Mouse (Mus musculus) CH12.LX (cell line): Measurements from ENCODE around the gene Shpk. TPM values are rescaled to one million over a fixed set of nuclear protein-coding genes. Genes with fewer than 3 reads are reported as not detected.

Source experiments
- DNase-seq: peaks from one replicate; pipeline ENCODE4 v3.0.0-alpha.2; 2013; ENCODE audit errors: extremely low read depth
- H3K27ac ChIP-seq: 2 replicates; pipeline ENCODE4 v1.5.1; 2012; ENCODE audit warnings: low read depth, mild to moderate bottlenecking, control low read depth, moderate library complexity; ENCODE audit not compliant: insufficient read depth
- H3K27me3 ChIP-seq: replicated peaks from 2 replicates; pipeline ENCODE3; 2012; ENCODE audit warnings: inconsistent platforms
- H3K36me3 ChIP-seq, 2 experiments: replicated peaks in 1 of 2; 2 replicates each; pipeline versions ENCODE3 to v1.6.1; 2012; ENCODE audit warnings: inconsistent platforms in 1 of 2, low read length in 1 of 2, mild to moderate bottlenecking in 1 of 2, mixed read lengths in 1 of 2, moderate library complexity in 1 of 2; ENCODE audit not compliant: control insufficient read depth in 1 of 2, insufficient read depth in 1 of 2
- H3K4me1 ChIP-seq, 2 experiments: 2 replicates each; pipeline ENCODE4 v1.6.1; 2012; ENCODE audit warnings: inconsistent platforms in 1 of 2, moderate library complexity in 1 of 2; ENCODE audit not compliant: insufficient read depth in 2 of 2, control insufficient read depth in 1 of 2
- H3K4me2 ChIP-seq: 2 replicates; pipeline ENCODE4 v1.6.1; 2012; ENCODE audit warnings: low read depth, mild to moderate bottlenecking, control low read depth; ENCODE audit not compliant: poor library complexity, insufficient read depth, severe bottlenecking
- H3K4me3 ChIP-seq, 3 experiments: fragments of 150-350 bp in 1 of 3; sonication (generic) in 1 of 3; replicated peaks in 1 of 3; 2 replicates each; pipeline versions ENCODE3 to v1.5.1; 2011 to 2012; ENCODE audit warnings: low read depth in 2 of 3, low read length in 2 of 3, mild to moderate bottlenecking in 2 of 3, moderate library complexity in 2 of 3, control low read depth in 1 of 3, improper control_type of control experiment in 1 of 3, inconsistent platforms in 1 of 3, mixed read lengths in 1 of 3; ENCODE audit not compliant: poor library complexity in 1 of 3
- H3K79me2 ChIP-seq: replicated peaks from 2 replicates; pipeline ENCODE4 v1.6.1; 2012; ENCODE audit warnings: mild to moderate bottlenecking, moderate library complexity; ENCODE audit not compliant: control insufficient read depth, poor library complexity, insufficient read depth, severe bottlenecking; ENCODE audit errors: extremely low read depth
- H3K9ac ChIP-seq: 2 replicates; pipeline ENCODE4 v1.6.1; 2012; ENCODE audit warnings: low read depth, mild to moderate bottlenecking, control low read depth, moderate library complexity; ENCODE audit not compliant: insufficient read depth
- H3K9me3 ChIP-seq: replicated peaks from 2 replicates; pipeline ENCODE3; 2012; ENCODE audit warnings: low read length, inconsistent platforms, mixed read lengths
- BHLHE40 ChIP-seq: IDR thresholded peaks from 2 replicates; pipeline ENCODE4 v1.6.1; 2011; ENCODE audit warnings: mild to moderate bottlenecking, low read depth, low read length, improper control_type of control experiment
- CTCF ChIP-seq, 2 experiments: IDR thresholded peaks in 1 of 2; conservative IDR thresholded peaks in 1 of 2; 2 replicates each; pipeline ENCODE4 v1.5.1; 2011 to 2012; ENCODE audit warnings: low read depth in 2 of 2, low read length in 2 of 2, improper control_type of control experiment in 1 of 2, inconsistent platforms in 1 of 2, mild to moderate bottlenecking in 1 of 2, moderate library complexity in 1 of 2
- E2F4 ChIP-seq: IDR thresholded peaks from 2 replicates; pipeline ENCODE4 v1.6.1; 2011; ENCODE audit warnings: low read depth, low read length, improper control_type of control experiment; ENCODE audit not compliant: insufficient replicate concordance
- ELF1 ChIP-seq: IDR thresholded peaks from 2 replicates; pipeline ENCODE4 v1.6.1; 2014; ENCODE audit warnings: low read depth, mild to moderate bottlenecking, inconsistent platforms, low read length, improper control_type of control experiment
- JUN ChIP-seq: IDR thresholded peaks from 2 replicates; pipeline ENCODE4 v1.6.1; 2011; ENCODE audit warnings: low read depth, mild to moderate bottlenecking, low read length, improper control_type of control experiment, moderate library complexity; ENCODE audit not compliant: insufficient read depth
- JUND ChIP-seq: conservative IDR thresholded peaks from 2 replicates; pipeline ENCODE4 v1.6.1; 2011; ENCODE audit warnings: low read depth, low read length, improper control_type of control experiment
- KAT2A ChIP-seq: IDR thresholded peaks from 2 replicates; pipeline ENCODE4 v1.6.1; 2012; ENCODE audit warnings: low read length, improper control_type of control experiment, inconsistent platforms; ENCODE audit not compliant: insufficient replicate concordance
- MAFK ChIP-seq: IDR thresholded peaks from 2 replicates; pipeline ENCODE4 v1.6.1; 2011; ENCODE audit warnings: low read length, improper control_type of control experiment; ENCODE audit not compliant: insufficient replicate concordance
- MAZ ChIP-seq: IDR thresholded peaks from 2 replicates; pipeline ENCODE4 v1.6.1; 2012; ENCODE audit warnings: low read depth, mild to moderate bottlenecking, inconsistent platforms, low read length, improper control_type of control experiment, moderate library complexity
- MXI1 ChIP-seq: IDR thresholded peaks from 2 replicates; pipeline ENCODE4 v1.6.1; 2011; ENCODE audit warnings: mild to moderate bottlenecking, low read depth, low read length, improper control_type of control experiment
- MYC ChIP-seq: IDR thresholded peaks from 2 replicates; pipeline ENCODE4 v1.6.1; 2011; ENCODE audit warnings: low read depth, mild to moderate bottlenecking, improper control_type of control experiment, low read length
- NELFE ChIP-seq: IDR thresholded peaks from 2 replicates; pipeline ENCODE4 v1.6.1; 2011; ENCODE audit warnings: low read depth, low read length, improper control_type of control experiment
- POLR2A ChIP-seq: IDR thresholded peaks from 2 replicates; pipeline ENCODE4 v1.6.1; 2011; ENCODE audit warnings: low read depth, mild to moderate bottlenecking, improper control_type of control experiment, low read length
- RAD21 ChIP-seq: IDR thresholded peaks from 2 replicates; pipeline ENCODE4 v1.6.1; 2011; ENCODE audit warnings: low read depth, mild to moderate bottlenecking, low read length, improper control_type of control experiment, moderate library complexity
- RCOR1 ChIP-seq: conservative IDR thresholded peaks from 2 replicates; pipeline ENCODE4 v1.6.1; 2012; ENCODE audit warnings: low read depth, mild to moderate bottlenecking, inconsistent platforms, low read length, improper control_type of control experiment
- SIN3A ChIP-seq: IDR thresholded peaks from 2 replicates; pipeline ENCODE4 v1.6.1; 2012; ENCODE audit warnings: low read length, improper control_type of control experiment, inconsistent platforms
- SMC3 ChIP-seq: IDR thresholded peaks from 2 replicates; pipeline ENCODE4 v1.6.1; 2011; ENCODE audit warnings: low read depth, low read length, improper control_type of control experiment
- TCF12 ChIP-seq: IDR thresholded peaks from 2 replicates; pipeline ENCODE4 v1.6.1; 2014; ENCODE audit warnings: low read depth, mild to moderate bottlenecking, inconsistent platforms, low read length, improper control_type of control experiment
- UBTF ChIP-seq: IDR thresholded peaks from 2 replicates; pipeline ENCODE4 v1.6.1; 2012; ENCODE audit warnings: low read depth, mild to moderate bottlenecking, inconsistent platforms, low read length, improper control_type of control experiment, moderate library complexity
- USF1 ChIP-seq: IDR thresholded peaks from 2 replicates; pipeline ENCODE4 v1.6.1; 2014; ENCODE audit warnings: low read depth, mild to moderate bottlenecking, inconsistent platforms, low read length, improper control_type of control experiment
- ZMIZ1 ChIP-seq: IDR thresholded peaks from 2 replicates; pipeline ENCODE4 v1.6.1; 2012; ENCODE audit warnings: low read depth, mild to moderate bottlenecking, inconsistent platforms, low read length, improper control_type of control experiment
- dilution Hi-C: fragments of 300-500 bp; cut with MboI; formaldehyde crosslinking; loops from 2 replicates; pipeline ENCODE4 v1.14.3; 2020; ENCODE audit warnings: low sequenced_read_pairs; ENCODE audit not compliant: extremely low pct_unique_long_range_greater_than_20kb, extremely low pct_ligation_motif_present
- in situ Hi-C: fragments of 300-500 bp; cut with MboI; formaldehyde crosslinking; loops from 3 replicates; pipeline ENCODE4 v1.14.3; 2019; ENCODE audit warnings: low sequenced_read_pairs, low pct_ligation_motif_present, low pct_unique_long_range_greater_than_20kb, mixed read lengths
- polyA plus RNA-seq: library from polyadenylated mRNA; unstranded; fragments of >175 nt; gene quantifications from 2 replicates; pipeline ENCODE4 v1.2.1, GENCODE M21; 2012; ENCODE audit warnings: low read depth; ENCODE audit not compliant: insufficient read length
- total RNA-seq, 2 experiments: library from RNA; depleted of rRNA; stranded (reverse); fragments of 300-350 nt in 1 of 2; fragments of >200 nt in 1 of 2; gene quantifications; 2 replicates each; pipeline ENCODE4 v1.2.3; 2012 to 2014

Shpk gene
- total and polyA plus RNA-seq, 3 experiments: 0.83 to 1.8 (median 1.4) TPM

- Histone ChIP-seq H3K36me3 (no peaks in the 10 kb centered on the region), H3K79me2 (no peaks in the 10 kb centered on the region), H3K27ac (no peak within 1 kb of the TSS), H3K9ac (no peak within 1 kb of the TSS), H3K9me3 (no peaks in the 10 kb centered on the region), H3K4me2 (no peak within 1 kb of the TSS), H3K27me3 (peaks cover 95% of the 10 kb centered on the region), H3K4me3 (no peak within 1 kb of the TSS), H3K4me1 (no peaks in the 10 kb centered on the region)
- DNase-seq: no peak
- dilution Hi-C loops: no loop called here
- in situ Hi-C loops: no loop called here
- TF ChIP-seq BHLHE40 (no peak), UBTF (no peak)
These were observed 34.7 kb downstream of the Shpk start, which contains the start of gene Trpv1 for GRCm38 (mm10) chr11:73233992-73234391. Gene Trpv1, plus strand, starts transcription at chr11:73234292.

DNA sequence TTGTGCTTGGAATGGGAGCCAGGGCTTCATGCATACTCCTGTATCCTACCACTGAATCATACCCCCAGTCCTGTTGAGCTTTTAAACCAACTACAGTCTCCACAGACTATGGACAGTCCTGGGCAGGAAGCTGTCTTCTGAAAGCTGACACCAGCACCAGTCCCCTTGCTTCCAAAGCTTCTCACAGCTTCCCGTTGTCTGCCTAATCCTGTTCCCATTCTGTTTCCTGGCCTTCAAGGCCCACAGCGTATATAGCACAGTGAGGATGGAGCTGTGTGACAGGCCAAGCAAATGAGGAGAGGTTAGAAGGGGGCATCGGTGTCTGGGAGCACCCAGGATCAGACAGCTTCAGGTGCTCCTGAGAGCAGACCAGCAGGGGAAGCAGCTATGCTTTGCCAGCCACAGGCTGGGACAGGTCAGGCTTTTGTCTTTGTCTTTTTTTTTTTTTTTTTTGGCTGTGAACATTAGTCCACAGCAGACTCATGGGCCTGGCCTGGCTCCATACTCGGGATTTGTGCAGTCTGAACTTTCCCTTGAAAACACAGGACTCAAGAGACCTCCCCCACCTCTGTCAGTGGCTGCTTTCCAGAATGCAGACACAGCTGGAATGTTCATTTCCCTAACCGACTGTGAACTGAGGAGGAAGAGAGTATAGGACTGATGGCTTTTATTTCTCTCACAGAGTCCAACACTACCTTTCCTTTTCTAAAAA is 36.9 kb downstream of the Shpk start:
- no peaks in the 10 kb centered on the region for H3K4me1 ChIP-seq
- TF ChIP-seq JUN: no peak
- no peak for TF ChIP-seq E2F4
- TF ChIP-seq SMC3: no peak
- TF ChIP-seq MAZ: no peak
- no peak for TF ChIP-seq ELF1
- in situ Hi-C loops: loop anchor here (5.0 kb wide), 1 partner anchor 41 kb away; no protein-coding TSS in a partner anchor
- H3K27me3 ChIP-seq: peaks cover 96% of the 10 kb centered on the region
- no peaks in the 10 kb centered on the region for H3K79me2 ChIP-seq
- H3K9ac ChIP-seq: no peak overlapping the region
- no peak overlapping the region for H3K4me3 ChIP-seq
- H3K27ac ChIP-seq: no peak overlapping the region
- no peaks in the 10 kb centered on the region for H3K9me3 ChIP-seq
- dilution Hi-C loops: no loop called here
- DNase-seq: no peak
- H3K4me2 ChIP-seq: no peak overlapping the region
- H3K36me3 ChIP-seq: no peaks in the 10 kb centered on the region

DNA sequence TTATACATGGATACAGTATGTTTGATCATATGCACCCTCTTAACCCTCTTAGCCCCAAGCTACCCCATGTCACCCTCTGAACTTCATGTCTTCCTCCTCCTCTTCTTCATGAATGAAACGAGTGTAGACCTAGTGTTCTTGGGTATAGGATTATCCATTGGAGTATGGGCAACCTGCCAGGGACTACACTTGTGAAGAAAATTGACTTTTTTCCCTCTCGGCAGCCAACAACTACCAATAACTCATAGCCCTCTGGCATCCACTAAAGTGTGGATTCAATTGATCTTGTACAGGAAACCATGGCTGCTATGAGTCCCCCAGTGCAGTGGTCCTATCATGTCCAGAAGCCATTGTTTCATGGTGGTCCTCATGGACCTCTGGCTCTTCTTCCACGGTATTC is 37.5 kb downstream of the Shpk start:
- no peak overlapping the region for H3K27ac ChIP-seq
- H3K4me3 ChIP-seq: no peak overlapping the region
- dilution Hi-C loops: no loop called here
- no peak overlapping the region for H3K9ac ChIP-seq
- peaks cover 96% of the 10 kb centered on the region for H3K27me3 ChIP-seq
- H3K4me2 ChIP-seq: no peak overlapping the region
- TF ChIP-seq POLR2A: no peak
- TF ChIP-seq MYC: no peak
- TF ChIP-seq TCF12: no peak
- no peak for TF ChIP-seq SIN3A
- TF ChIP-seq JUND: no peak
- no peak for TF ChIP-seq ELF1
- no peak for TF ChIP-seq NELFE
- TF ChIP-seq USF1: no peak
- no peak for TF ChIP-seq SMC3
- TF ChIP-seq CTCF (conservative IDR thresholded peaks at IDR 0.05 in 1 of 2, IDR thresholded peaks at IDR 0.05 in 1 of 2; ENCODE audit: low read depth in 2 of 2, low read length in 2 of 2): no peak
- TF ChIP-seq RAD21: no peak
- no peak for TF ChIP-seq ZMIZ1
- TF ChIP-seq MAFK: no peak
- no peak for TF ChIP-seq UBTF
- no peak for TF ChIP-seq MXI1
- no peak for TF ChIP-seq E2F4
- no peak for TF ChIP-seq RCOR1
- TF ChIP-seq KAT2A: no peak
- TF ChIP-seq BHLHE40: no peak
- TF ChIP-seq, all 38 proteins: peak for 0
- Histone ChIP-seq H3K4me1 (no peaks in the 10 kb centered on the region), H3K79me2 (no peaks in the 10 kb centered on the region), H3K36me3 (no peaks in the 10 kb centered on the region), H3K9me3 (no peaks in the 10 kb centered on the region)
- DNase-seq: no peak
- in situ Hi-C loops: loop anchor here (5.0 kb wide), 1 partner anchor 41 kb away; no protein-coding TSS in a partner anchor
